Mouse (Mus musculus): ENCODE measurements around the gene Thsd7a. TPM values are rescaled to one million over a fixed set of nuclear protein-coding genes. Genes with fewer than 3 reads are reported as not detected.
A peak's percentile ranks its signal among the peaks of the same experiment; 100 is the strongest.

The Thsd7a gene
- polyA plus RNA-seq (2015; fragmentation: Nextera tagmentation; extraction: Ambion mirVana), result 3.2 TPM in 2 replicates

GRCm38 (mm10) chr6:12748787-12749530 lies at the start of gene Thsd7a:
Gene Thsd7a, minus strand, starts transcription at chr6:12749410.
- H3K4me3 ChIP-seq (replicated peaks), result peak within 1 kb of the TSS; percentile 63
- H3K4me1 ChIP-seq (replicated peaks), result no peaks in the 10 kb centered on the region
- H3K36me3 ChIP-seq, result no peaks in the 10 kb centered on the region
- WGBS, result under 1% methylated on average over 56 of the region's 56 CpGs
- no peaks in the 10 kb centered on the region for H3K9me3 ChIP-seq
- H3K27me3 ChIP-seq (replicated peaks), result no peaks in the 10 kb centered on the region
- peak within 1 kb of the TSS; percentile 96 for H3K4me2 ChIP-seq (replicated peaks)
- peak within 1 kb of the TSS; percentile 33 for H3K27ac ChIP-seq
- peak within 1 kb of the TSS; percentile 50 for H3K9ac ChIP-seq
- peak; percentile 93 for ATAC-seq

DNA sequence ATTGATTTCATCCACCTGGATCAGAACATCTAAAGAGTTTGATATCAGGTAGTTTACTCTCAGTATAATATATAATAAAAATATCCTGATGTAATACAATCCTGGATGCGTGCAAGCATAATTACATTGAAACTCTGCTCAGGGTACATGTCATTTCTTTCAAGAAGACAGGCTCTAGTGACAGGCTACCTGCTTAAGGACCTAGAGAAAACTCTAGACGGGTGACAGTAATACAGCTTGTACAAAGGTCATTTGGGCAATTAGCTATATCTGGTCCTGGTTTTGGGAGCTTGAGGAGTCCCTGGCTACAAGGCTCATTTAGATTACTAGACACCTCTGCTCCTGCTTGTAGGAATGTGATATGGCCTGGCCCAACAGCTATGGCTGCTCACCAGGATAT lies 37.9 kb upstream of the Thsd7a start:
- ATAC-seq, result 0 out of 2 replicates have a peak, but pooled peaks have one; percentile 23
- Histone ChIP-seq H3K9ac (no peak overlapping the region), H3K4me1 (replicated peaks) (no peaks in the 10 kb centered on the region), H3K36me3 (no peaks in the 10 kb centered on the region), H3K4me3 (replicated peaks) (no peak overlapping the region), H3K27ac (no peak overlapping the region), H3K27me3 (replicated peaks) (no peaks in the 10 kb centered on the region), H3K9me3 (no peaks in the 10 kb centered on the region), H3K4me2 (replicated peaks) (no peak overlapping the region)
- 58% methylated on average over 2 of the region's 2 CpGs for WGBS

GRCm38 (mm10) chr6:12786378-12786982 lies 37.3 kb upstream of the Thsd7a start:
- no peaks in the 10 kb centered on the region for H3K36me3 ChIP-seq
- no peak overlapping the region for H3K4me3 ChIP-seq (replicated peaks)
- H3K4me1 ChIP-seq (replicated peaks), result no peaks in the 10 kb centered on the region
- ATAC-seq, result no peak
- H3K27me3 ChIP-seq (replicated peaks), result no peaks in the 10 kb centered on the region
- 67% methylated on average over 2 of the region's 2 CpGs for WGBS
- no peak overlapping the region for H3K9ac ChIP-seq
- no peak overlapping the region for H3K4me2 ChIP-seq (replicated peaks)
- no peaks in the 10 kb centered on the region for H3K9me3 ChIP-seq
- no peak overlapping the region for H3K27ac ChIP-seq

- Histone ChIP-seq H3K4me3 (replicated peaks) (no peak overlapping the region), H3K4me1 (replicated peaks) (no peaks in the 10 kb centered on the region), H3K9ac (no peak overlapping the region), H3K27me3 (replicated peaks) (no peaks in the 10 kb centered on the region), H3K4me2 (replicated peaks) (no peak overlapping the region), H3K27ac (no peak overlapping the region), H3K9me3 (no peaks in the 10 kb centered on the region), H3K36me3 (no peaks in the 10 kb centered on the region)
- WGBS, result 74% methylated on average over 8 of the region's 8 CpGs
- peak; percentile 61 for ATAC-seq
Observed at GRCm38 (mm10) chr6:12784918-12785618, 35.9 kb upstream of the Thsd7a start.

DNA sequence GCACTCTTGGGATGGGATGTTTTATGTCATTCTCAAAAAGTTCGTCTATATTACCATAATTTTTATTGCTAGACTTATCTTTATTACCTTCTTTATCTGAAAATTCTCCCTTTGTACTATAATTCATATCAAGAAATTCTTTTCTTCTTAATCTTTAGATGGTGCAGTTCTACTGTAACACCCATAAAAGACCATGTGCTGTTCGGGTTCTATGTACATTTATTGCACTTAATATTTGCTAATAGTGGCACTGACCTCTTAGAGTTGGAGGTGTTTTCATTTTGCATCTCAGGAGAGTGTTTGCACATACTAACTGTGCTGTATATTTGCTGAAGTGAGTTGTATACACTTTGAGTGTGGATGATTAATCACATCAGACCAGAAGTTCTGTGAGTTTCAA lies 23.6 kb upstream of the Thsd7a start:
- peak; percentile 95 for ATAC-seq
- Histone ChIP-seq H3K36me3 (no peaks in the 10 kb centered on the region), H3K4me2 (replicated peaks) (no peak overlapping the region), H3K9me3 (no peaks in the 10 kb centered on the region), H3K27ac (no peak overlapping the region), H3K9ac (no peak overlapping the region), H3K27me3 (replicated peaks) (no peaks in the 10 kb centered on the region), H3K4me1 (replicated peaks) (no peaks in the 10 kb centered on the region), H3K4me3 (replicated peaks) (no peak overlapping the region)
- 51% methylated on average over 2 of the region's 2 CpGs for WGBS

- H3K36me3 ChIP-seq, result no peaks in the 10 kb centered on the region
- no peaks in the 10 kb centered on the region for H3K27me3 ChIP-seq (replicated peaks)
- no peak for ATAC-seq
- H3K9ac ChIP-seq, result no peak overlapping the region
- no peak overlapping the region for H3K4me3 ChIP-seq (replicated peaks)
- no peaks in the 10 kb centered on the region for H3K9me3 ChIP-seq
- no peak overlapping the region for H3K27ac ChIP-seq
- WGBS, result 82% methylated on average over 6 of the region's 6 CpGs
- no peak overlapping the region for H3K4me2 ChIP-seq (replicated peaks)
- H3K4me1 ChIP-seq (replicated peaks), result no peaks in the 10 kb centered on the region
Observed at GRCm38 (mm10) chr6:12765191-12765590, 16.0 kb upstream of the Thsd7a start.

DNA sequence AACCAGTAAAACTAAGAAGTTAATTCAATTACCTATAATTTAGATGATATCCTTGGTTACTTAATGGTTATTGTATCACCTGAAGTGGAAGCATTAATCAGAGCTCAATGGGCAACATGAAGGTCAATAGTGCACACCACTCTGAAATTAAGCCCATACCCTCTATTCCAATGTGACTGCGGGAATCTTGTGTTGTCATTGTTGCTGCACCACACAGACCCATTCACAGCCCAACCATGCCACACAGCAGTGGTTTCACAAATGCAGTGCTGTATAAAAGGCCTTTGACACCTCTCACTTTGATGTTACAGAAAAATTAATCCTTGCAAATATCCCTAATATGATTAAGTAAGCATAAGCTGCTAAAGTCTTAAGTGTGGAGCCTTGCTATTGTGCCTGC lies 15.4 kb upstream of the Thsd7a start:
- Histone ChIP-seq H3K4me3 (replicated peaks) (no peak overlapping the region), H3K36me3 (no peaks in the 10 kb centered on the region), H3K27ac (no peak overlapping the region), H3K4me1 (replicated peaks) (no peaks in the 10 kb centered on the region), H3K9me3 (no peaks in the 10 kb centered on the region), H3K27me3 (replicated peaks) (no peaks in the 10 kb centered on the region), H3K9ac (no peak overlapping the region), H3K4me2 (replicated peaks) (no peak overlapping the region)
- WGBS, result 94% methylated on average over 1 of the region's 1 CpGs
- ATAC-seq, result no peak

- Histone ChIP-seq H3K27me3 (replicated peaks) (no peaks in the 10 kb centered on the region), H3K9ac (no peak overlapping the region), H3K9me3 (no peaks in the 10 kb centered on the region), H3K4me1 (replicated peaks) (no peaks in the 10 kb centered on the region), H3K4me3 (replicated peaks) (no peak overlapping the region), H3K4me2 (replicated peaks) (no peak overlapping the region), H3K27ac (no peak overlapping the region), H3K36me3 (no peaks in the 10 kb centered on the region)
- ATAC-seq, result no peak
- 78% methylated on average over 3 of the region's 3 CpGs for WGBS
Observed at GRCm38 (mm10) chr6:12763816-12764215, 14.6 kb upstream of the Thsd7a start.

GRCm38 (mm10) chr6:12759328-12760193 lies 10.4 kb upstream of the Thsd7a start:
- Histone ChIP-seq H3K9me3 (no peaks in the 10 kb centered on the region), H3K27ac (no peak overlapping the region), H3K9ac (no peak overlapping the region), H3K36me3 (no peaks in the 10 kb centered on the region), H3K27me3 (replicated peaks) (no peaks in the 10 kb centered on the region), H3K4me2 (replicated peaks) (no peak overlapping the region), H3K4me3 (replicated peaks) (no peak overlapping the region), H3K4me1 (replicated peaks) (no peaks in the 10 kb centered on the region)
- 87% methylated on average over 8 of the region's 8 CpGs for WGBS
- ATAC-seq, result no peak

DNA sequence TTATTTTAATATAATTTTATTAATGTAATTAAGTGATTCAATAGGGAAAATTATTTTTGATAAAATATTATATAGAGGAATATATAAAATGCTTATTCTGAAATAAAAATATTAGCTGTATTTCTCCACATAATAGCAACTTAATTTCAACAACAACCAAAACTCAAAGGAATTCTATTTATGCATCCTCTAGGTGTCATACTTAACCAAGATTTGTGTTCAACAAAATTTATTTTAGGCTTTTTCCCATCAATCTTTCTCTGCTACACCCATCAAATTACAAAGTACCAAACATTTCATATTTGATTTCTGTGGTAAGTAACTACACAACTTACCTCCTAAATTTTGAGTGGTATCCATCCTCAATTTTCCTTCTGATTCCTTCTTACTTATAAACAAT lies 3.1 kb upstream of the Thsd7a start:
- H3K9me3 ChIP-seq, result no peaks in the 10 kb centered on the region
- no peaks in the 10 kb centered on the region for H3K36me3 ChIP-seq
- ATAC-seq, result no peak
- no peaks in the 10 kb centered on the region for H3K27me3 ChIP-seq (replicated peaks)
- H3K4me2 ChIP-seq (replicated peaks), result no peak overlapping the region
- no peak overlapping the region for H3K4me3 ChIP-seq (replicated peaks)
- no peak overlapping the region for H3K9ac ChIP-seq
- H3K27ac ChIP-seq, result no peak overlapping the region
- no peaks in the 10 kb centered on the region for H3K4me1 ChIP-seq (replicated peaks)

GRCm38 (mm10) chr6:12750441-12750840 lies 1.2 kb upstream of the Thsd7a start:
- Histone ChIP-seq H3K4me1 (replicated peaks) (no peaks in the 10 kb centered on the region), H3K9ac (no peak overlapping the region), H3K4me2 (replicated peaks) (no peak overlapping the region), H3K4me3 (replicated peaks) (no peak overlapping the region), H3K9me3 (no peaks in the 10 kb centered on the region), H3K36me3 (no peaks in the 10 kb centered on the region), H3K27ac (no peak overlapping the region), H3K27me3 (replicated peaks) (no peaks in the 10 kb centered on the region)
- WGBS, result 45% methylated on average over 2 of the region's 2 CpGs
- ATAC-seq, result no peak
